In the genomic region with DNA sequence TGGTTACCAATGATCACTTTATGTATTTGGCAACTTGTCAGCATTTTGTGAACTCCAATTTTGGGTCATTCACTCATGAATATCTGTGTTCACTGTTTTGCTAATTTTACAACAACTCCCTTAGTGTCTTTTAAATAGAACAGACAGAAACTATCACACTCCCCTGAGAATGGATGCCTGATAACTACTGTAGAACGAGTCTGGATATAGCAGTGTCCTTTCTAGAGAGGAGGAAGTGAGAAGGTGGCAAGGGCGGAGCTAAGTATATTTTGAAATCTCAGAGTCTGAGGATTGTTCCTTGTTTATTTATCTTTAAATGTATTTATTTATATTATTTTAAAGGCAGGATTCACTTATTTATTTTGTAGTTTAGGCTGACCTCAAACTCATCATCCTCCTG, we compare ENCODE assay signal across 21 mouse cellular contexts. TPM values are rescaled to one million over a fixed set of nuclear protein-coding genes. Genes with fewer than 3 reads are reported as not detected.
DNase-seq lines count a peak whose midpoint lies in the region; ATAC-seq and TF ChIP-seq lines count a peak whose summit lies in the region.
"Had no signal": no experiment of that assay in that cellular context is flagged by ENCODE, and none has a peak within 500 bp of the region (broad histone marks: within the 10 kb centered on the region; RNA-seq: fewer than 3 reads in every experiment).

No protein-coding gene starts in this region.

- H3K27me3 ChIP-seq in CH12.LX (replicated peaks), result no peaks in the 10 kb centered on the region
- no peaks in the 10 kb centered on the region for H3K27me3 ChIP-seq in splenic B cell, adult 2 months (ENCODE audit: control insufficient read depth, insufficient read depth, low read length, poor library complexity, severe bottlenecking)
- H3K27me3 ChIP-seq: embryonic facial prominence, embryonic 13.5 days; forebrain, embryonic 12.5 days; hindbrain, embryonic 15.5 days had no signal

- dilution Hi-C loops in CH12.LX (cut with MboI; ENCODE audit: extremely low pct_ligation_motif_present, extremely low pct_unique_long_range_greater_than_20kb, low sequenced_read_pairs), result no loop called here

- peak overlapping the region; percentile 66; the same call in 1 of the 2 replicates for H3K4me2 ChIP-seq in CH12.LX (ENCODE audit: insufficient read depth, low read depth, poor library complexity, severe bottlenecking)
- H3K4me2 ChIP-seq: embryonic facial prominence, embryonic 13.5 days; forebrain, embryonic 12.5 days; heart, embryonic 13.5 days; hindbrain, embryonic 15.5 days had no signal

- no peak for TF ChIP-seq RAD21 in CH12.LX (IDR thresholded peaks at IDR 0.05; ENCODE audit: low read depth, low read length)

- no peaks in the 10 kb centered on the region for H3K9me3 ChIP-seq in CH12.LX (replicated peaks; ENCODE audit: low read length)
- H3K9me3 ChIP-seq: embryonic facial prominence, embryonic 13.5 days; forebrain, embryonic 12.5 days; heart, embryonic 13.5 days; hindbrain, embryonic 15.5 days had no signal

- no peak overlapping the region for H3K4me3 ChIP-seq in CH12.LX (replicated peaks in 1 of 3; ENCODE audit: low read depth in 2 of 3, low read length in 2 of 3, poor library complexity in 1 of 3)
- H3K4me3 ChIP-seq: embryonic facial prominence, embryonic 13.5 days; forebrain, embryonic 12.5 days; heart, embryonic 13.5 days; hindbrain, embryonic 15.5 days had no signal

- no peak for TF ChIP-seq POLR2A in CH12.LX (IDR thresholded peaks at IDR 0.05; ENCODE audit: low read depth, low read length)

- in situ Hi-C loops in CH12.LX (cut with MboI; ENCODE audit: low pct_ligation_motif_present, low pct_unique_long_range_greater_than_20kb, low sequenced_read_pairs), result loop anchor here (10.0 kb wide), 1 partner anchor 464 kb away; a partner anchor contains a TSS

- no peaks in the 10 kb centered on the region; the same call in 1 of the 2 replicates for H3K79me2 ChIP-seq in CH12.LX (replicated peaks; ENCODE audit: control insufficient read depth, extremely low read depth, insufficient read depth, poor library complexity, severe bottlenecking)

- ATAC-seq in granulocyte monocyte progenitor cell, adult 5-6 weeks (replicated peaks; ENCODE audit: poor library complexity, severe bottlenecking), result peak; percentile 91
- ATAC-seq in megakaryocyte, adult 5-6 weeks (ENCODE audit: poor library complexity, severe bottlenecking), result peak; percentile 94
- ATAC-seq: forebrain, embryonic 16.5 days had no signal

- peak overlapping the region; percentile 53; the same call in 1 of the 2 replicates for H3K9ac ChIP-seq in CH12.LX (ENCODE audit: insufficient read depth, low read depth)
- H3K9ac ChIP-seq: embryonic facial prominence, embryonic 13.5 days; forebrain, embryonic 12.5 days; heart, embryonic 13.5 days; hindbrain, embryonic 15.5 days had no signal

- no peaks in the 10 kb centered on the region for H3K36me3 ChIP-seq in CH12.LX (replicated peaks in 1 of 2; ENCODE audit: control insufficient read depth in 1 of 2, insufficient read depth in 1 of 2, low read length in 1 of 2)
- no peaks in the 10 kb centered on the region for H3K36me3 ChIP-seq in splenic B cell, adult 2 months (ENCODE audit: control insufficient read depth, insufficient read depth, low read length, poor library complexity, severe bottlenecking)
- H3K36me3 ChIP-seq: embryonic facial prominence, embryonic 13.5 days; forebrain, embryonic 12.5 days; heart, embryonic 13.5 days; hindbrain, embryonic 15.5 days had no signal

- peaks cover 33 to 56% of the 10 kb centered on the region in 2 experiments for H3K4me1 ChIP-seq in CH12.LX (ENCODE audit: control insufficient read depth in 1 of 2, insufficient read depth in 2 of 2)
- H3K4me1 ChIP-seq: embryonic facial prominence, embryonic 13.5 days; forebrain, embryonic 12.5 days; heart, embryonic 13.5 days; hindbrain, embryonic 15.5 days had no signal

- no peak for DNase-seq in CH12.LX (ENCODE audit: extremely low read depth)
- peak; percentile 11 for DNase-seq in splenic B cell, adult 2 months (ENCODE audit: low read depth, low spot score)
- DNase-seq in kidney, adult 9 months, result no peak
- DNase-seq in heart, adult 9 months (ENCODE audit: low spot score in 2 of 2), result no peak
- no peak for DNase-seq in cerebellum, adult 11 months
- DNase-seq: adrenal gland, adult 8-10 months; adrenal gland, postnatal 36 days; cerebellum, adult 8-10 months; cerebellum, postnatal 25 days; gastrocnemius, postnatal 14 days; heart, postnatal 36 days had no signal

- TF ChIP-seq CTCF in CH12.LX (conservative IDR thresholded peaks at IDR 0.05 in 1 of 2, IDR thresholded peaks at IDR 0.05 in 1 of 2; ENCODE audit: low read depth in 2 of 2, low read length in 2 of 2), result no peak

- H3K27ac ChIP-seq in CH12.LX (ENCODE audit: insufficient read depth, low read depth), result peak overlapping the region; percentile 66
- H3K27ac ChIP-seq: embryonic facial prominence, embryonic 13.5 days; forebrain, embryonic 12.5 days; heart, embryonic 13.5 days; hindbrain, embryonic 15.5 days had no signal

- TF ChIP-seq EP300 in CH12.LX (IDR thresholded peaks at IDR 0.05; ENCODE audit: low read length), result peak; percentile 59

TF ChIP-seq in CH12.LX, 34 proteins besides CTCF, POLR2A, EP300 and RAD21:
- TF ChIP-seq ETS1 (conservative IDR thresholded peaks at IDR 0.05; ENCODE audit: low read depth, low read length) (peak; percentile 45; the same call in 1 of the 2 replicates), MEF2A (IDR thresholded peaks at IDR 0.05; ENCODE audit: borderline replicate concordance, low read depth, low read length) (peak; percentile 65; the same call in 1 of the 2 replicates), IRF4 (IDR thresholded peaks at IDR 0.05; ENCODE audit: low read depth, low read length) (peak; percentile 72; the same call in 1 of the 2 replicates), MYC (IDR thresholded peaks at IDR 0.05; ENCODE audit: low read depth, low read length) (peak; percentile 32; the same call in 1 of the 2 replicates), MAZ (IDR thresholded peaks at IDR 0.05; ENCODE audit: low read depth, low read length) (no peak), TBP (conservative IDR thresholded peaks at IDR 0.05; ENCODE audit: low read depth, low read length) (peak; percentile 71; the same call in 1 of the 2 replicates), CHD1 (IDR thresholded peaks at IDR 0.05; ENCODE audit: low read depth, low read length) (0 out of 2 replicates have a peak, but pooled peaks have one; percentile 1), HCFC1 (IDR thresholded peaks at IDR 0.05; ENCODE audit: low read depth, low read length) (no peak), RCOR1 (conservative IDR thresholded peaks at IDR 0.05; ENCODE audit: low read depth, low read length) (no peak)

RNA-seq across cellular contexts. Expression of a gene that starts 7.6 kb away (rescaled TPM):
- total RNA-seq in CH12.LX (2012; rRNA removed), result 15.6 and 22.8 TPM in 2 replicates
- total RNA-seq in CH12.LX (2014; rRNA removed), result 67.9 and 72.5 TPM in 2 replicates
- 19.4 and 19.8 TPM in 2 replicates for polyA plus RNA-seq in CH12.LX (2012; ENCODE audit: insufficient read length, low read depth)
- total RNA-seq in granulocyte monocyte progenitor cell, adult 5-6 weeks (2014; fragmentation: Nextera tagmentation), result 1.2 and 4.0 TPM in 2 replicates
- total RNA-seq in granulocyte monocyte progenitor cell, adult 5-6 weeks (2017), result 0.39 and 1.6 TPM in 2 replicates
- total RNA-seq in megakaryocyte, adult 5-6 weeks (2015), result 0.91 and 0.93 TPM in 2 replicates
- 0.77 and 1.4 TPM in 2 replicates for total RNA-seq in megakaryocyte, adult 5-6 weeks (2017)
- total RNA-seq: gastrocnemius, adult 18-20 months; gastrocnemius, postnatal 14 days; heart, postnatal 36 days had no signal
- polyA plus RNA-seq: forebrain, embryonic 12.5 days; heart, embryonic 13.5 days; heart, postnatal 0 days; hindbrain, embryonic 11.5 days; hindbrain, embryonic 15.5 days had no signal
